Mouse (Mus musculus): ENCODE data around the gene Carmil1.

GRCm38 (mm10) chr13:24154281-24155061 lies 126.1 kb downstream of the Carmil1 start:
- TF ChIP-seq CTCF (IDR thresholded peaks at IDR 0.05) (no peak), POLR2A (IDR thresholded peaks at IDR 0.05; ENCODE audit: insufficient read depth, low read depth, low read length) (no peak)
